ENCODE assay signal across 22 mouse cellular contexts in the genomic region with DNA sequence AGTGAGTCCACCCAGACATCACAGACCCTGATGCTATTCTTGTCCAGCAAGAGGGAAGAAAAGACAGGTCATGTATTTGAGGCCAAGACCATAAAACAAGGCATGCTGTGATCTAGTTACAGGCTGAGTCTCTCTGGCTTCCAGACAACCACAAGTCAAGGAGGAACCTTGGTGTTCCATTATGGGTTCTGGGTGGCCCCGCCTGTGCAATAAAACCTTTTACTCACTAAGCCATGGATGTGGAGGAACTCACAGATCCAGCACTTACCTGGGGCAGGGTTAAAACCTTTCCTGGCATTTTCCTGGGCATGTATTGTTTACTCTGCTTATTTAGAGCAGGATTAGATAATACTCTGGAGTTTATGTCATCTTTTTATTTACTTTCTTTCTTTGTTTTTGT.
"Had no signal": no experiment of that assay in that cellular context is flagged by ENCODE, and none has a peak within 500 bp of the region (broad histone marks: within the 10 kb centered on the region; RNA-seq: fewer than 3 reads in every experiment).

No protein-coding gene starts in this region.

- H3K4me2 ChIP-seq: heart, embryonic 13.5 days; heart, embryonic 15.5 days; hindbrain, embryonic 13.5 days; hindbrain, embryonic 15.5 days; limb, embryonic 13.5 days; limb, embryonic 15.5 days; liver, embryonic 13.5 days had no signal

- H3K27me3 ChIP-seq: heart, embryonic 13.5 days; heart, embryonic 15.5 days; hindbrain, embryonic 13.5 days; hindbrain, embryonic 15.5 days; limb, embryonic 13.5 days; limb, embryonic 15.5 days; liver, embryonic 13.5 days had no signal

- H3K27ac ChIP-seq: heart, embryonic 10.5 days; heart, embryonic 13.5 days; heart, embryonic 15.5 days; hindbrain, embryonic 13.5 days; hindbrain, embryonic 15.5 days; hindbrain, postnatal 0 days; limb, embryonic 13.5 days; limb, embryonic 15.5 days; liver, embryonic 13.5 days had no signal

- H3K4me1 ChIP-seq: heart, embryonic 10.5 days; heart, embryonic 13.5 days; heart, embryonic 15.5 days; hindbrain, embryonic 15.5 days; limb, embryonic 13.5 days; liver, embryonic 13.5 days had no signal

- DNase-seq: gastrocnemius, postnatal 14 days; gastrocnemius, postnatal 36 days; heart, adult 18-20 months; heart, postnatal 14 days; heart, postnatal 36 days; kidney, adult 18-20 months; kidney, adult 8-10 months; kidney, postnatal 10 days; kidney, postnatal 25 days; kidney, postnatal 4 days; layer of hippocampus, adult 9-11 months; layer of hippocampus, postnatal 36 days; left cerebral cortex, postnatal 4 days; liver, embryonic 13.5 days had no signal

- H3K9ac ChIP-seq: heart, embryonic 13.5 days; heart, embryonic 15.5 days; hindbrain, embryonic 13.5 days; hindbrain, embryonic 15.5 days; limb, embryonic 13.5 days; limb, embryonic 15.5 days; liver, embryonic 13.5 days had no signal

- ATAC-seq: hindbrain, postnatal 0 days had no signal

- H3K9me3 ChIP-seq: heart, embryonic 10.5 days; heart, embryonic 13.5 days; heart, embryonic 15.5 days; hindbrain, embryonic 13.5 days; hindbrain, embryonic 15.5 days; limb, embryonic 13.5 days; limb, embryonic 15.5 days; liver, embryonic 13.5 days had no signal

- H3K4me3 ChIP-seq: heart, embryonic 10.5 days; heart, embryonic 13.5 days; heart, embryonic 15.5 days; hindbrain, embryonic 13.5 days; hindbrain, embryonic 15.5 days; limb, embryonic 13.5 days; limb, embryonic 15.5 days; liver, embryonic 13.5 days had no signal
